Mouse (Mus musculus) brain, adult 2 months (tissue): ENCODE results near the gene Crygs.
"Not testable (repeated sequence)": the region's sequence is repeated elsewhere in the genome, so short reads cannot be mapped to it uniquely, and the experiment has no call there.

Source experiments
- DNase-seq: peaks from one replicate; pipeline ENCODE4 v3.0.0; 2011; ENCODE audit warnings: low read depth, low spot score

Gene Crygs

DNA sequence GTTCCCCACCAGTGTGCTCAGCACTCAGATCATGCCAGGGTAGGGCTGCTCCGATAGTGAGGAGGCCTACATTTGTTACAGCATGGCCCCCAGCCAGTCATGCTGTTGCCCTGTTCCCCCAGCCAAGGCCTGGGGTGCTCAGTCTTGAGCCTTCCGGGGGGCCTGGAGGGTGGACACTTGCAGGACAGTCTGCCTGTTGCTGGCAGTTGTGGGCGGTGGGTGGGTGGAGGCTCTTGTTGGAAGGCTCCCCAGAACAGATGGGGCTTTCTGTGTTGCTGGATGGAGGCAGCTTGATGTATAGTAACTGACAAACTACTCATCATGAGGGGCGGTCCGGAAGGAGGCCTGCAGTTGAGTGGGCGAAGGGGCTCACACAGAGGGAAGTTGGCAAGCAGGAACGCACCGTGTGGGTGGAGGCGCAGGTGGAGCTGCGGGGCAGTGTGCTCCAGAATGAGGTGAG, 21.4 kb downstream of the Crygs start:
- DNase-seq, result peak; percentile 86

DNA sequence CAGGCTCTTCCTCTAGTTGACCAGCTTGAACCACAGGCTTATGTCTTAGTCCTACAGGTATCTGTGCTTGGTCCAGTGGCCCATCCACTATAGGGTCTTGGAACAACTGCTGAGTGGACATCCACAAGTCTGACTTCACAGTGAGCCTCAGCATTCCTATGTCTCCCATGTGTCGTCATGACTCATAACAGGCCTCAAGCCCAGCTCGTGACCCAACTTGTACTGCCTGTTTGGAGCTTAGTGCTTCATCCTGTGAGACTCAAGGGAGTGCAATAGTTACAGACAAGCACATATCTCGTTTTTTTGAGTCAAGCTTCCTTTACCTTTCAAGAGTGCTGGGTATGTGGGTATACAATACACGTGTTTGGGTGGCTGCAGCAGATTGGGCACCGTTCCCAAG, 28.7 kb downstream of the Crygs start:
- DNase-seq, result no peak

GRCm38 (mm10) chr16:22779228-22779835, 32.0 kb downstream of the Crygs start:
- DNase-seq, result peak; percentile 84

DNA sequence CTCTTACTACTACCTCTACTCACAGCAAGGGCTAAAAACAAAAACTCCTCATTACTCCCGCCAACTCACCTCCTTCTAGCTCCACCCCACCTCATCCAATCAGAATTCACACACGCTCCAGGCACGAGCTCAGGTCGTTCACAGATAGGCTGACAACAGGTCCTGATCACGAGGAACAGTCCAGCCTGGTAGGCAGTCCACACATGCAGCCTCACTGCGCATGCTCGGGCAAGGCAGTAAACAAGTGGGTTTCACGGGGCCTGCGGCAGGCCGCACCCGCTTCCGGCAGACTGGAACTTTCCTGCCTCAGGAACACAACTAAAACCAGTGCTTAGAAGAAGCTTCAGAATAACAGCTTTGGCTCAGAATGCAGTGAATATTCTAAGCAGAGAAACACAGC, 33.1 kb downstream of the Crygs start:
- DNase-seq, result not testable (repeated sequence)

DNA sequence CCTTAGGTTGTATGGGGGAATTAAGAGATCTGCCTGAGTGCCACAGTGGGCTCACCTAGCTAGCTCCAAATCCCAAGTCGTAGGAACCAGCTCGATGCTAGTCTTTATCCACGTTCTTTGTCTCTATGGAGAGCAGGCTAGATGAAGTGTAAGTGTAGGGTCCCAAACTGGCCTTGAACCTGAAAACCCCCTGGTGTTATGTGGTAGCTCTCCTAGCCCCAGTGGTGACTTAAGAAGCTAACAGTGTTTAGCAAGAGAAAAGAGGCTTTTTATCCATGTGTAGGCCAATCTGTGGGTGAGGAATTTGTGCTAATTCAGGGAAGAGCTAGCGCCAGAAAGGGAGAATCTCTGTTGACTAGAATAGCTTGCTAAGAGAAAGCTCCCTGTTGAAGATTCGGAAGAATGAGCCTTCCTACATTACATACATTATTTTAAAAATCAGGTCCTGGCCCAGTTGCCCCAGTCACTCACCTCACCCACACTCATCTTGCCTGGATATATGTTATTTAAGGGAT, 35.8 kb downstream of the Crygs start:
- DNase-seq, result peak; percentile 62

DNA sequence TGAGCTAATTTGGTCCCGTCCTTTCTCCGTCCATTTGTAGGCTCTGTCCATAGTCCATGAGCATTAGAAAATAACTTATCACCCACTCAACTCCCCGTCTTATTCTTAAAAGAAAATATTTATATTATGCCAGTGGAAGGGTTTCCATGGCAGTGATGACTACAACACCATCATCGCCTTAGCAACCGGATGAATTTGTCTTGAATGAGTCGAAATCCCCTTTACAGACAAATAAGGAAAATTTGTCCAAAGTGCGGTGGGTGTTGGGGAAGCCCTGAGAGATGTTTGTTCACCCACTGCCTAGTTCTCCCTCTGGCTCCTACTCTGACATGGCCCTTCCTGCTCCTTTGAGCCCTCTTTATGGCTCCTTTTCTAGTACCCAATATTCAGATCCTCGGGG, 42.7 kb downstream of the Crygs start:
- peak; percentile 62 for DNase-seq

DNA sequence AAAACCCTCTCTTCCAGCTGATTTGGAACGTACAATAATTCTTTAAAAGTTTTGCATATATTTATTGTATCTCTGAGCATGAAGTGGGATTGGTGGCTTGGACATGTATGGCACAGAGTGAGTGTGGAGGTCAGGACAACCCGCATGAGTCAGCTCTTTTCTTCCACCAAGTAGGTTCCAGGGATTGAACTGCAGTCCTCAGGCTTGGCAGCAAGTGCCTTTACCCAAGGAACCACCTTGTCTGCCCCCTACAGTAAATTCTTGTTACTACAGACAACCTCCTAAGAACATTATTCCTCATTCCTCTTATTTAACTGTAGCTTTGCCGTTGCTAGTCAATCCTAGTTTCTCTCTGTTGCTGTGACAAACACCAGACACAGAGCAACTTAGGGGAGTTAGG, 44.0 kb downstream of the Crygs start:
- peak; percentile 26 for DNase-seq

DNA sequence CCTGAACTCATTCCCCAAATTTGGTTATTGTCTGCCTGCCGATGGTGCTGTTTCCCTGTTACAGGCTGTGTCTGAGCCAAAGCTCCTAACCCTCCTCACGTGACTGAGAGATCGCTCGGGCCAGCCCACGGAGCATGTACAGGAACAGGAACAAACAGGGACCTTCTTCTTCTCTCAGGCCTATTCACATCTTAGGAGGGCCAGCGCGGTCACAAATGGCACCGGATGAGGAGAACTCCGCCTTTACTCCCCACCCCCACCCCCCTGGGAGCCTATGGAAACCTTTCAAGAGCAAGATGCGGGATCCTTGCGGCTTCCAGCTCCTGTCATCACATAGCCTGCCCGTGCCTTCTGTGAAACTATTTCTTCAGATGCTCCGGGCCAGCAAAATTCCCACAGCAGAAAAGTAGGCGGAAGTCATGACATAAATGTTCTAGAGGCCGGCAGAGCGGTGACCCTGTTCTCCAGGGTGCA, 44.6 kb downstream of the Crygs start:
- peak; percentile 71 for DNase-seq

DNA sequence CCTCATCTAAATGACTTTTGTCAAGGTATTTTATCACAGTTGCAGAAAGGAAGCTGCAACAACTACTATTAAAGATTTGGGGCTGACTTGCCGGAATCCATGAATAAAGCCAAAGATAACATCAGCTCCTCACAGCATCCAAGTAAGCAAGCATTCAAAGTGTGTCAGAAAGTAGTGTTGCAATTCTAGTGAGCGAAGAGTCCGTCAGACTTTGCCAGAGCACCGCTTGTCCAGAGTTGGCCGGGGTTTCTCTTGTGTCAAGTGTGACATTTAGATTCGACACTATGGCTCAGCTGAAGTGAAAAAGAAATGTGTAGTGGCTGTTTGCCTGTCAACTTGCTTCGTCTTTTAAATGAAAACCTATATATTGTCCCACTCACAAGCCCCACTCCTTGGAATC, 45.8 kb downstream of the Crygs start:
- DNase-seq, result no peak
